Mouse (Mus musculus) lung, postnatal 14 days (tissue): ENCODE measurements around the gene Rbm47.
"Not testable (repeated sequence)": the region's sequence is repeated elsewhere in the genome, so short reads cannot be mapped to it uniquely, and the experiment has no call there.

Source experiments
- DNase-seq: peaks from one replicate; pipeline ENCODE4 v3.0.0; 2021

Rbm47 gene

DNA sequence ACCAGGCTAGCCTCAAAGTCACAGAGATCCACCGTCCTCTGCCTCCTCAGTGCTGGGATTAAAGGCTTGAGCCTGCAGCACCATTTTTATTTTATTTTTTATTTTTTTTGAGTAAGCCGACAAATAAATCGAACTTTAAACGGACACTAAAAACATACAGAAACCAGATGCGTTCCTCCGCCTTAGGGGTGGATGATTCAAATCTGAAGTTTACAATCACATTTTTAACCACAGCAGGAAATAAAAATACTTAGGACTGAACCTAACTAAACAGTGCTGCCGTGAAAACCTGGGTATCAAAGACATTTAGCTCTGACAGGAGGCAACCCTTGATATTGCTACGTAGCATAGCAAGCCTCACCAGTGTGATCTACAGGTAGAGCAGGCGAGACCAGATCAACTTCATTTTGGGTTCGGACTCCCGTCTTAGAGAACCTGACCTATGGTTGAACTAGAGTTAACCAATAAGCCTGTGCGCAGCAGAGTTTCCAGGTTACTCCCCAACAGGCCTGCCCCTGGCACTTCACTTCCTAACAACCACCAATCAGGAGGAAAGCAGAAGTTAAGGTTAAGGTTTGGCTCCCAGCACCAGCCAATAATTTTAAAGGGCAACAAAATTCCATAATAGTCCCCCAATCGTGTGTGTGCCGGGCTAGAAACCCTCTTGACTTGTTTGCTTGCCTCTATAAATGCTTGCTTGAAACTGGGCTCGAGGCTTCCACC lies 164.5 kb downstream of the Rbm47 start:
- DNase-seq: no peak

DNA sequence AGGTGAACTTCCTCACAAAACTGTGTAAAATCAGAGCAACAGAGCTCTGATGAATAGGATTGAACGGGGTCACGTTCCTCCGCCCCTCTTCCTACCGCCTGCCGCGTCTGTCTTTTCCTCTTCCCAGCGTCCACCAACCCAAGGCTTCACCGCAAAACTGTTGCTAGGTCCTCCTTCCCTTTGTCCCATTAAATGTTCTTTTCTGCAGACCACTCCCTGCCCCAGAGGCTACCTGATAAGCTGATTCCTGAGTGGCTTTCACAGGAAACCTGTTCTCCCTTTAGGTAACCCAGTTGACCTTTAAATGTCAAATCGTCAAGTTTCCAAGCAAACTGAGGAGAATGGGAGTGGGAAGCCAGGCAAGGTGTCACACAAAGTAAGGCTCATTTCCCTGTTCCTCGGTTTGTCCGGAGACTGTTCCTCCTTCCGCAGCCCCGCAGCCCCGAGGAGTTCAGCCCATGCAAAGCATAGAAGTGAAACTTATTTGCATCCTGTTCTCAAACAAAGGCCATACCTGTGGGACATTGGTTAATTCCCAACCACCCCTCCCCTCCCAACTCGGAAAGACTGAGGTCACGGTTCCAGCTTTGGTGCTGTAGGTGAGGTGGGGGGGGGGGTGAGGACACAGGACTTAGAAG lies 167.8 kb downstream of the Rbm47 start:
- DNase-seq: no peak

DNA sequence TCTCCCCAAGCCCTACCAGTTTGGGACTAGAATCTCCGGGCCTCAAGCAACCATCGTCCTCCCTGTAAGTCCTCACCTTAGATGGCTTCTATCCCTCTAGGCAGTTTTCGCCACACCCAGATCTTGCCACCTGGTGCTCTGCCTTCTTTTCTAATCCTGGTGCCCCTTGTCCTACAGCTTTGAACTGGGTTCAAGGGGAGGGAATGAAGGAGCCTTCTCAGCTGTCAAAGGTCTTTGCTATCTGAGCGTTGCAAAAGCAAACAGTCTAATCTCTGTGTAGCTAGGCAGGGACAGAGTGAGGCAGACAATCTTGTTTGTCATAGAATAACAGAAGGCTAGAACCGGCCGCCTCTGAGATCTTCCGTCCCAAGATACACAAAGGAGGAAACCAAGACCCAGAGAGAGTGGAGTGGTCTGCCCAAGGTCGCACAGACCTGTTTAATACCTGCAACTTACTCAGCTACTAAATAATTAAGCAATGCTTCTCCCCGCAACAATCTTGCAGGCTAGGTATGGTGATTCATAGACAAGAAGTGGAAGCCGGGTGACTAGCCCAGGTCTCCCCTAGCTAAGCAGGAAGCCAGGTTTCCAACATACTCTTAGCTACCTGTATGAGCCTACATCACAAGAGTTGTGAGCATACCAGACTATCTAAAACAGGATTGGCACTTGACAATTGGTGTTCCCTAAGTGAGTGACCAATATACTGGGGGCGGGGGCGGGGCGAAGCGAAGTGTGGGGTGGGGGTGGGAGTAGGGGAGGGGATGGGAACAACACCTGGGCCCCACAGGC lies 168.6 kb downstream of the Rbm47 start, which contains the start of gene 9130230L23Rik:
Gene 9130230L23Rik, minus strand, starts transcription at position 152 of the 792 bp plus-strand sequence.
- DNase-seq: no peak

DNA sequence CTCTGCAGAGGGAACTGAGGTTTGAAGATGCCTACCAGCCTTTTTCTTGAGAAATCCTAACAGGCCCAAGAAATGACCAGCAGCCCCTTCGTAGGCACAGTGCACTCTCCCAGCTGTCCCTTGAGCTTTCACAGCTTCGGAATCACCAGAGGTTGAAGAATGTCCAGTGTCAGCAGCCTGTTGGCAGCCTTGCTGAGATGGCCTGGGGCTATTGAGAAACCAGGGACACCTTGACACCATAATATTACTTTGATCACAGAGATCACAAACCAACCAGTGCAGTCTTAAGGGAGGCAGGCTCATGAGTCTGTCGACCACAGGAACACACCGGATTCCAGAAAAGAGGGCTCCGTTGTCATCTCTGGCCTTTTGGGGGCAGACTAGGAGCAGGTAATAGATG lies 171.7 kb downstream of the Rbm47 start:
- DNase-seq: no peak

DNA sequence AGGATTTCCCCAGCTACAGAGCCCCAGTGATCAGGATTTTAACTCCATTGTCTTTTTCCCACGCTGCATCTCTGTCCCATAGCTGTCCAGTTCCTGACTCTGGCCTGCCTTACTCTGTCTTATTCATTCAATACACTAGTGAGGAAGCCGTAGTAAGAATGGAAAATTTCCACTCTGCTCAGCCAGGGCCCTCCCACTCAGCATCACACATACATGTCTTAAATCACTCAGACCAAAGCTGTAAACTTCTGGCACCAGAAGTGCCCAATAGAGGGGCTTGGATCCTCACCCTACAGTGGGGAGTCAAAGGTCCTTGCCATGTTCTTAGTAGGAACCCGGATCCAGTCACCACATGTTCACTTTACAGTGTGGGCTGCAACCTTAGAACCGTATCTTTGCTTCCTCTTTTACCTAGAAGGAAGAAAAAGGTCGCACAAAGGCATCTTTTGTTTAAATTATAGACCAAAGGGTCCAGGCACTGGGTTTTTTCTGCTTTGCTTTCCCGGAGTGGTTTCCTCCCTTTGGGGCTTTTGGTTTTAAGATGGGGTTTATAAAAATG lies 172.3 kb downstream of the Rbm47 start:
- no peak for DNase-seq

DNA sequence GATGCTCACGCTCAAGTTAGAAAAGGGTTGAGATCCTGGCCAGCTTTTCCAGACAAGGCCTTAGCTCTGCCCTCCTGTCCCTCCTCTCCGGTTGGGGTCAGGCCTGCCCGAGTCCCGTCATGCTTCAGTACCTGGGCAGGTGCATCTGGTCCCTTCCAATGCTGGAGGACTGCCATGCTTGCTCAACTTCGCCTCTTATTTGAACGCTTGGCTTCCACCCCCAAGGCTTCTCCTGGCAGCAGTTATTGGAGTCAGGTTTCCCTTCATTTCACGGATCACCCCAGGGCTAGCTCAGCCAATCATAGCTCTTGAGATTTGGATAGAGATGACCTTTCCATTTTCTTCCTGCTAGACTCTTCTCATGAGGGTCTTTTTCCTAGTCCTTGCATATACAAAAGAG lies 172.8 kb downstream of the Rbm47 start:
- peak; percentile 44 for DNase-seq

DNA sequence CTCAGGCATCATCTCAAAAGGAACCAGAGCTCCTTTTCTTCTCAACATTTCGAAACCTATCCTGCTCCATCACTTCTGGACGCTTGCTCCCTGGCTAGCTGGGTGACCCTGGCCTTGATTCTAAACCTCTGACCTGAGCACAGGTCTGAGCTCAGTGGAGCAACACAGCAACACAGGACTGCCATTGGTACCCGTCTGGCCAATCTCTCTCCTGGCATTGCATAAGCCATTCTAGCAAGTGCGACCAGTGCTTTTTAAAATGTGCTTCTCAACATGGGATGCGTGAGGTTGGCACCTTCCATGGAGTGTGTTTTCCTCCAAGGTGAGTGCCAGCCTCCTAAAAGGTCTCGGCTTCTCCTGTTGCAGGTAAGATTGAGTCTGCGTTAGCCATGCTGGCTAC lies 173.8 kb downstream of the Rbm47 start:
- no peak for DNase-seq

DNA sequence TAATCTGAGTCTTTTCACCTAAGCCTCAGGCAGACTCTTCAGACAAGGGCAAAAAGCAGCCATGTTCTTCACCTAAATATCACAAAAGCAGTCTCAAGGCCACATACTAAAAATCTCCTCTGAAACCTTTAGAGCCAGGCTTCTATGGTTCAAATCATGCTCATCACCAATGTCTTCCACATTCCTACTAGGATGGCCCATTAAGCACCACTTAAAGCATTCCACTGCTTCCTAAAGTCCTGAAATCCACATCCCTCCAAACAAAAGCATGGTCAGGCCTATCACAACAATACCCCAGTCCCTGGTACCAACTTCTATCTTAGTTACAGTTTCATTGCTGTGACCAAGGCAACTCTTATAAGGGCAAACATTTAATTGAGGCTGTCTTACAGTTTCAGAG lies 175.1 kb downstream of the Rbm47 start:
- DNase-seq: no peak

DNA sequence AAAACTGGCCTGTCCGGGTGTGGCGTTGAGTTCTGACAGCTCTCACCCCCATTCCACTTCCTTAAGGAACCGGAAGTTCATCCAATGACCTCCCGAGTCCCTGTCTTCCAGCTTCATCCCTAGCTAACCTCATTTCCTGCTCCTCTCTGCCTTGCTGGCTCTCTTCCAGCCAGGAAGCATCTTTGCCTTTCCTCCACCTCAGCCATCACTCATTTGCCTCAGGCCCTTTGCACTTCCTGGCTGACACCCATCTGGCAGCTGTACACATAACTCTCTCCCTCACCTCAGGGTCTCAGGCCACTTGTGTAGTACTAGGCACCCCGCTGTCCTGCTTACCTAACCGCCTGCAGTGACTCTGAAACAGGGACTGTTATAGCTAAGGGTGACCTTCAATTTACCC lies 178.3 kb downstream of the Rbm47 start:
- DNase-seq: no peak

DNA sequence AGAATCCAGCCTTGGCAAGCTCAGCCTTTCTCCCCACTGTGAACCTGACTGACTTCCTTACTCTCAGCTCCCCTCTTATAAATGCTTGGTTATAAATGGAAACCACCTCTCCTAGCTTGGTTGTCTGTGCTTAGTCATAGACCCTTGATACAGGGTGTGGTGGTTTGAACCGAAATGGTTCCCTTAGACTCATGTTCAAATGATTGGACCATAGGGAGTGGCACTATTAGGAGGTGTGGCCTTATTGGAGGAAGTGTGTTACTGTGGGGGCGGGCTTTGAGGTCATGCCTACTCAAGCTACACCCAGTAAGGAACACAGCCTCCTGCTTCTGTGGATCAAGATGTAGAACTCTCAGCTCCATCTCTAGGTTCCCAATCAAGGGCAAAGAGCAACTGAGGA lies 181.7 kb downstream of the Rbm47 start:
- DNase-seq: no peak

DNA sequence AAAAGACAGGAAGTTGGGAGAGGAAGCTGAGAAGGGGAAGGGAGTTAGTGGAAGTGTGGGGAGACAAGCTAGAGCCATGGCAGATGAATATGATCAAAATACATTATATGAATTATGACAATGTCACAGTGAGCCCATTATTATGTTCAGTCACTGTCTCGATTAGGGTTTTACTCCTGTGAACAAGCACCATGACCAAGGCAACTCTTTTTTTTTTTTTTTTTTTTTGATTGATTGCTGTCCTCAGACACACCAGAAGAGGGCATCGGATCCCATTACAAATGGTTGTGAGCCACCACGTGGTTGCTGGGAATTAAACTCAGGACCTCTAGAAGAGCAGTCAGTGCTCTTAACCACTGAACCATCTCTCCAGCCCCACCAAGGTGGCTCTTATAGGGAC lies 185.9 kb downstream of the Rbm47 start:
- DNase-seq: not testable (repeated sequence)

DNA sequence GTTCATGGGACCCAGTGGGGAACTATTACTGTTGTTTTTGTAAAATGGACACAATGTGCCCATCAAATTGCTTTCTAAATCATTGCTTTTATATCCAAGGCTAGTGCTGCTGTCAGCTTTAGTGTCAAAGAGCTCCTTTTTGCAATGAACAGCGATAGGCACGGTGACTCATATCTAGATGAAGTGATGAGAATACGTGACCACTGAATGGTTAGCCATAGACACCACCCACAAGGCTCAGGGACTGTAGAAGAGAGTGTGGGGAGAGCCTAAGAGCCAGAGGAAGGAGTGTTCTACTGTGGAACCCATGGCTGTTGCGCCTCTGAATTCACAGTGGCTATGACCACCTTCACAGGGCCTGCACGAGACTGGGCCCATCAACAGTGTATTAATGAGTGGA lies 186.5 kb downstream of the Rbm47 start:
- DNase-seq: no peak

DNA sequence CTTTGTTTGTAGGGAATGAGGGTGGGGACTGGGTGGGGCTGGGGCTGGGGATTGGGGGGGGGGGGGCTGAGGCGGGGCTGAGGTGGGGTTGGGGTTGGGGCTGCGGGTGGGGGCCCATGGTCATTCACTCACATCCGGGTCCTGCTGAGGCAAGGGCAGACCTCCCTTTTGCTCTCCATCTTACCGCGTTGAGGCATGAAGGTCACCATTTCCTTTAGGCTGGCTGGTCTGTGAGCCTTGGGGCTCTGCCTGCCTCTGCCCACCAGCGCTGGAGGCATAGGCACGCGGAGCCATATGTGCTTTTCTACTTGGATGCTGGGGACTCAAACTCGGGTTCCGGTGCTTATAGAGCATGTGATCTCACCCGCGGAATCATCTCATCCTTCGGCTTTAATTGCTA lies 197.2 kb downstream of the Rbm47 start:
- no peak for DNase-seq

DNA sequence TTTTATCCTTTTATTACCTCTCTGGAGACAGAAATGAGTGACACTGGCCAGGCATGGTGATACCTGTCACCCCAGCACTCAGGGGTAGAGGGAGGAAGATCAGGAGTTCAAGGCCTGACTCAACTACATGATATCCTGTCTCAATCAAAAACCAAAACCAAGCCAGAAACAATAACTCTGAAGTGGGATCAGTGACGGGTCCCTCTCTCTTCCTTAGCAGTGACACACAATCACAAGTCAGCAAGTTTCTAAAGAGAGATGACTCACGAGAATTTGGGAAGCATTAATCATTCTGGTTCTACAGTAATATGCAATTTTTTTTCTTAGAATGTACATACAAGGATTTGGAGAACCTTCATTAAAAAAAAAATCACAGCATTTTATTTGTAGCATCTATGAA lies 199.7 kb downstream of the Rbm47 start:
- DNase-seq: no peak

DNA sequence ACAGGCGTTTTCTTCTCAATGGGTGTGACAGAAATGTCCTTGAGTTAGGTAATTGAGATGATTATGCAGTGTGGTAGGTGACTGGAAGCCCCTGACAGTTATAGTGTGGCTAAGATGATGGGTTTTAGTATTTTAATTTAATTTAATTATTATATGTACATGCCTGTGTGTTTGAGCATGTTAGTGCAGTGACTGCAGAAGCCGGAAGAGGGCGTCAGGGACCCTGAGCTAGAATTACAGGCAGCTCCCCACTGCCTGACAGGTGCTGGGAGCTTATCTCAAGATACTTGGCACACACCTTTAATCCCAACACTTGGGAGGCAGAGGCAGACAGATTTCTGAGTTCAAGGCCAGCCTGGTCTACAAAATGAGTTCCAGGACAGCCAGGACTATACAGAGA lies 204.9 kb downstream of the Rbm47 start:
- DNase-seq: no peak

DNA sequence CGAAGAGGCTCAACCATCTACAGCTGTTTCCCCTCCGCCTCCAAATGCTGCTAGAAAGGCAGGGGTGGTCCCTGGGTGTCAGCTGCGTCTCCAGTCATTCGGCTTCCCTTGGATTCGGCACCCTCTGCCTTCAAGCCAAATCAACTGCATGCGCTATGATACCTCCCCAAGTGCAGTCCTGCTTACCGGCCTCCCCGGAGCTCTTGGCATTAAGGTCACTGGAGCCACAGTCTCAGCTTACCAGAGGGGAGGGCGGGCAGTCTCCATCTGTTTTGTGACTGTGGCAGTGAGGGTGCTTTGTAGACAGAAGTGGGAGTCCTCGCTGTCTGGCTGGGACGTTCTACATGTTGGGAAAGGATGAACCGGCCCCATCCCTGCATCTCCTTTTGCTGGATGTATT lies 205.8 kb downstream of the Rbm47 start:
- no peak for DNase-seq
